In the genomic region with DNA sequence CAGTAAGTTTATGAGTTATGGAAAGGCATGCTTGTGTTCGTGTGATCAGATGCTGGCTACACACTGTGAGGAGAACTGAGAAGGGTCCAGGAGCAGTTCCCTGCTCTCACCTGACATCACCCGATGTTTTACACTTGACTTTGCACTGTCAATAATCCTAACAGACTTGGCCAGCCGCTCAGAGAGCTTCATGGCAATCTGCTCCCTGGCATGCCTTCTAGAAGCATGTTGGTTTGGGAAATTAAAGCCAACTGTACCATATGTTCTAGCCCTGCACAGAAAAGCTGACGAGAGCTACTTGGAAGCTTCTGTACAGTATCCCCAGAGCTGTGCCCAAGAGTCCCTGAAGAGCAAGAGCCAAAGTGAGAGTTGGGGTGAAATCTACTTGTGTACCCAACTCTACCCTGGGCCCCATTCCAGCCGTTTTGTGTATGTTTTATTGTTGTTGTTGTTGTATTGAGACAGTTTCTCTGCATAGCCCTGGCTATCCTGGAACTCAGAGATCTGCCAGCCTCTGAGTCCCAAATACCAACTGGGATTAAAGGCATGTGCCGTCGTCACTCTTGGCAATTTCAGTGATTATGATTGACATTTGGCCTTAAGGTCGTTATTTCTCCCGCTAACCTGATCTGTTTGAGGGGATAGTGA, we compare ENCODE assay signal across 11 mouse cellular contexts. TPM values are rescaled to one million over a fixed set of nuclear protein-coding genes. Genes with fewer than 3 reads are reported as not detected.
DNase-seq lines count a peak whose midpoint lies in the region; TF ChIP-seq lines count a peak whose summit lies in the region.
"Had no signal": no experiment of that assay in that cellular context is flagged by ENCODE, and none has a peak within 500 bp of the region (broad histone marks: within the 10 kb centered on the region; RNA-seq: fewer than 3 reads in every experiment).

No protein-coding gene starts in this region.

- no peaks in the 10 kb centered on the region for H3K79me2 ChIP-seq in liver, adult 2 months (ENCODE audit: control insufficient read depth, insufficient read depth, low read length)

- no peaks in the 10 kb centered on the region for H3K27me3 ChIP-seq in liver, adult 2 months (ENCODE audit: control insufficient read depth, insufficient read depth, low read length)
- H3K27me3 ChIP-seq: limb, embryonic 13.5 days had no signal

- H3K4me1 ChIP-seq in liver, adult 2 months (ENCODE audit: control insufficient read depth, insufficient read depth, low read length), result peaks cover 11% of the 10 kb centered on the region
- H3K4me1 ChIP-seq: heart, embryonic 10.5 days; limb, embryonic 13.5 days had no signal

- no peak overlapping the region for H3K9ac ChIP-seq in liver, adult 2 months (ENCODE audit: low read depth, low read length)
- H3K9ac ChIP-seq: limb, embryonic 13.5 days had no signal

- no peak for TF ChIP-seq CTCF in liver, adult 2 months (IDR thresholded peaks at IDR 0.05; ENCODE audit: low read depth, low read length)

- H3K36me3 ChIP-seq in liver, adult 2 months (ENCODE audit: control insufficient read depth, insufficient read depth, low read length), result no peaks in the 10 kb centered on the region
- H3K36me3 ChIP-seq: heart, embryonic 10.5 days; limb, embryonic 13.5 days had no signal

- no peak overlapping the region for H3K27ac ChIP-seq in liver, adult 2 months (replicated peaks; ENCODE audit: insufficient read depth, low read depth, low read length)
- H3K27ac ChIP-seq: heart, embryonic 10.5 days; limb, embryonic 13.5 days had no signal

- H3K4me3 ChIP-seq in liver, adult 2 months (ENCODE audit: insufficient read depth, low read depth, low read length), result no peak overlapping the region
- H3K4me3 ChIP-seq: heart, embryonic 10.5 days; limb, embryonic 13.5 days; myocyte had no signal

- WGBS in liver, adult 2 months, result 38% methylated on average over 9 of the region's 9 CpGs

- TF ChIP-seq POLR2A in liver, adult 2 months (IDR thresholded peaks at IDR 0.05; ENCODE audit: extremely low read depth, insufficient read depth, low read length), result no peak

- DNase-seq in liver, adult 2 months (ENCODE audit: extremely low read depth, low read depth, low spot score), result peak; percentile 75
- no peak for DNase-seq in liver
- DNase-seq in cerebellum, postnatal 10 days, result peak; percentile 93 to 95
- DNase-seq in layer of hippocampus, adult 9-11 months, result peak; percentile 72
- peak; percentile 67 for DNase-seq in telencephalon, adult 2 months (ENCODE audit: low read depth, low spot score)
- DNase-seq in yolk sac, embryonic 10.5 days (ENCODE audit: low spot score), result no peak
- no peak for DNase-seq in c-Kit-positive CD71-positive TER-119-positive erythroid progenitor cells, embryonic 14.5 days (ENCODE audit: low spot score)
- DNase-seq: lung, postnatal 36 days had no signal

RNA-seq across cellular contexts. Expression of gene Cnksr3, which starts 56.5 kb away (rescaled TPM):
- total RNA-seq in liver, adult 2 months (2014; rRNA removed), result 3.8 and 6.7 TPM in 2 replicates
- polyA plus RNA-seq in liver, adult 2 months (2012; rRNA removed), result 3.3 TPM in 2 replicates

Comparison
In these comparisons a context has a peak if more than half of its experiments do, and no peak if none do; other contexts are left out.
1. DNase-seq: peak in liver, adult 2 months (single experiment), cerebellum, postnatal 10 days (2 of 2), layer of hippocampus, adult 9-11 months (single experiment) and telencephalon, adult 2 months (single experiment); none in liver (single experiment), yolk sac, embryonic 10.5 days (single experiment) and c-Kit-positive CD71-positive TER-119-positive erythroid progenitor cells, embryonic 14.5 days (single experiment).